Mouse (Mus musculus) adrenal gland, adult (tissue): Measurements from ENCODE around the gene Tbx2.
A peak's percentile ranks its signal among the peaks of the same experiment; 100 is the strongest.

Experiments used
- DNase-seq, 2 experiments: peaks; one replicate each; pipeline ENCODE4 v3.0.0; 2022 to 2023; ENCODE audit warnings: low spot score in 1 of 2; ENCODE audit not compliant: inconsistent age in 2 of 2

Gene Tbx2

GRCm38 (mm10) chr11:85825031-85825430 lies 7.3 kb upstream of the Tbx2 start:
- peak in 1 of 2 experiments; percentile 43 for DNase-seq

GRCm38 (mm10) chr11:85825823-85826222 lies 6.5 kb upstream of the Tbx2 start:
- peak; percentile 62 to 87 for DNase-seq

- peak; percentile 57 to 81 for DNase-seq
Observed at GRCm38 (mm10) chr11:85827342-85827741, 5.0 kb upstream of the Tbx2 start.

- DNase-seq: peak; percentile 37 to 60
Observed at GRCm38 (mm10) chr11:85828691-85829519, 3.4 kb upstream of the Tbx2 start.

GRCm38 (mm10) chr11:85829520-85830440 lies 2.6 kb upstream of the Tbx2 start:
- DNase-seq: peak; percentile 43 to 76

GRCm38 (mm10) chr11:85830901-85831341 lies 1.4 kb upstream of the Tbx2 start:
- DNase-seq: peak; percentile 44 to 79

- DNase-seq: peak in 1 of 2 experiments; percentile 92
Observed at GRCm38 (mm10) chr11:85831656-85832230, 608 bp upstream of the Tbx2 start.

- peak; percentile 54 to 82 for DNase-seq
Observed at GRCm38 (mm10) chr11:85833081-85833521, 750 bp downstream of the Tbx2 start.

- DNase-seq: peak in 1 of 2 experiments; percentile 62
Observed at GRCm38 (mm10) chr11:85833761-85834385, 1.5 kb downstream of the Tbx2 start.

GRCm38 (mm10) chr11:85834386-85834931 lies 2.1 kb downstream of the Tbx2 start:
- DNase-seq: peak; percentile 54 to 83

- peak in 1 of 2 experiments; percentile 73 for DNase-seq
Observed at GRCm38 (mm10) chr11:85835001-85835752, 2.8 kb downstream of the Tbx2 start.

GRCm38 (mm10) chr11:85835753-85836522 lies 3.6 kb downstream of the Tbx2 start:
- peak; percentile 36 to 72 for DNase-seq

- peak; percentile 61 to 84 for DNase-seq
Observed at GRCm38 (mm10) chr11:85836523-85837290, 4.4 kb downstream of the Tbx2 start.

- DNase-seq: no peak
Observed at GRCm38 (mm10) chr11:85837291-85837647, 4.9 kb downstream of the Tbx2 start.

GRCm38 (mm10) chr11:85837648-85838423 lies 5.5 kb downstream of the Tbx2 start:
- DNase-seq: peak; percentile 63 to 85

GRCm38 (mm10) chr11:85838424-85839257 lies 6.3 kb downstream of the Tbx2 start:
- peak; percentile 42 to 76 for DNase-seq
